In the genomic region with DNA sequence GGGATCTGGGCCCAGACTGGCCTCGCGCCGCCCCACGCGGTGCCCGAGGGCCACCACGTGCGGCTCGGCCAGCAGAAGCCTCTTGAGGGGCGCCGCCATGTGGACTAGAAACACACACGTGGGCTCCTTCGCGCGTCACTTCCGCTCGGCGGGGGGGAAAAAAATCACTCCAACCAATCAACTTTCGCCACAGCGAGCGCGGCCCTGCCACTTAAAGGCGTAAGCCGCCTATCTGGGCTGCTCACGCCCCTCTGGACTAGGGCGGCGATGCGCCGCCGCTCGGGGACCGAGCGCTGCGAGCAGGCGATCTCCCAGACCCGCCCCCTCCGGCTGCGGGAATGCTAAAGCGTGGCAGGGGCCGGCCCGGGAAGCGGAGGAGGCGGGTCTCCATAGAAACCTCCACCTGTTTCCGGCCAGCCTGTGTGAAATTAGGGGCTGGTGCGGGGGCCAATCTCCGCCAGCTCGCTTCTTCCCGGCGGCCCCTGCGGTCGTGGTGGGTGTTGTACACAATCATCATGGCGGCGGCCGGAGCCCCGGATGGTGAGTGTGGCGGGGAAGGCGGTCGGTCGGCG, we compare ENCODE assay signal across 8 mouse cellular contexts. TPM values are rescaled to one million over a fixed set of nuclear protein-coding genes. Genes with fewer than 3 reads are reported as not detected.
A peak's percentile ranks its signal among the peaks of the same experiment; 100 is the strongest.
DNase-seq lines count a peak whose midpoint lies in the region; ATAC-seq and TF ChIP-seq lines count a peak whose summit lies in the region.

A gene (plus strand): TSS at position 231 of the 572 bp plus-strand sequence.
A gene (minus strand): TSS at position 319 of the 572 bp plus-strand sequence.

- TF ChIP-seq POLR2A in lung, adult 2 months (IDR thresholded peaks at IDR 0.05; ENCODE audit: borderline replicate concordance, extremely low read depth, low read depth, low read length) = no peak

- no peaks in the 10 kb centered on the region for H3K27me3 ChIP-seq in forebrain, embryonic 15.5 days

- DNase-seq in ES-CJ7 (ENCODE audit: low read depth, low spot score) = peak; percentile 97
- DNase-seq in cerebellum, adult 11 months = peak; percentile 94
- peak; percentile 90 for DNase-seq in heart, postnatal 25 days (ENCODE audit: low spot score)
- DNase-seq in layer of hippocampus, adult 18-20 months (ENCODE audit: low spot score in 2 of 2) = peak; percentile 98 to 99
- peak; percentile 98 for DNase-seq in lung, adult 2 months
- peak; percentile 83 to 90 for DNase-seq in thymus, adult 18-20 months

- TF ChIP-seq CTCF in lung, adult 2 months (IDR thresholded peaks at IDR 0.05; ENCODE audit: insufficient read depth, low read length) = no peak

- peak within 1 kb of the TSS; percentile 99 for H3K4me3 ChIP-seq in forebrain, embryonic 15.5 days
- peak within 1 kb of the TSS; percentile 74 for H3K4me3 ChIP-seq in lung, adult 2 months (replicated peaks; ENCODE audit: extremely low read depth, low read depth, low read length)

- H3K4me1 ChIP-seq in forebrain, embryonic 15.5 days = peaks cover 32% of the 10 kb centered on the region
- peaks cover 8% of the 10 kb centered on the region for H3K4me1 ChIP-seq in lung, adult 2 months (ENCODE audit: control insufficient read depth, insufficient read depth, low read length)

- peak within 1 kb of the TSS; percentile 96 for H3K9ac ChIP-seq in forebrain, embryonic 15.5 days (replicated peaks)

- peak; percentile 99 for ATAC-seq in forebrain, embryonic 15.5 days (replicated peaks)
- ATAC-seq in neutrophil, adult 5-6 weeks (ENCODE audit: extremely low read depth, insufficient number of reproducible peaks, low FRiP score, poor library complexity, severe bottlenecking) = peak; percentile 91

- intact Hi-C loops in heart, postnatal 25 days (cut with DNase I) = loop anchor here (5.0 kb wide), 1 partner anchor 85 kb away; a partner anchor contains a TSS

- no peaks in the 10 kb centered on the region for H3K9me3 ChIP-seq in forebrain, embryonic 15.5 days

- peak within 1 kb of the TSS; percentile 98 for H3K27ac ChIP-seq in forebrain, embryonic 15.5 days (replicated peaks)

- 0% methylated on average over 60 of the region's 60 CpGs for WGBS in forebrain, embryonic 15.5 days
- under 1% methylated on average over 60 of the region's 60 CpGs for WGBS in lung, adult 2 months

- peak within 1 kb of the TSS; percentile 54 for H3K4me2 ChIP-seq in forebrain, embryonic 15.5 days (replicated peaks)

- peaks cover 32% of the 10 kb centered on the region for H3K36me3 ChIP-seq in forebrain, embryonic 15.5 days

RNA-seq across cellular contexts. Expression of the first gene that starts in this region (rescaled TPM):
- 61.3 and 65.2 TPM in 2 replicates for polyA plus RNA-seq in forebrain, embryonic 15.5 days (2015; fragmentation: Nextera tagmentation; extraction: Ambion mirVana)
- total RNA-seq in heart, postnatal 25 days (2021) = 10 to 100 TPM; 35.0 to 38.6 TPM
- 10 to 100 TPM; 55.0 to 60.1 TPM for total RNA-seq in layer of hippocampus, adult 18-20 months (2021)
- 17.5 and 21.1 TPM in 2 replicates for polyA plus RNA-seq in lung, adult 2 months (2012; rRNA removed)
- total RNA-seq in neutrophil, adult 5-6 weeks (2017) = 24.6 and 24.9 TPM in 2 replicates

RNA-seq across cellular contexts. Expression of the second gene that starts in this region (rescaled TPM):
- polyA plus RNA-seq in forebrain, embryonic 15.5 days (2015; fragmentation: Nextera tagmentation; extraction: Ambion mirVana) = 11.6 and 12.7 TPM in 2 replicates
- total RNA-seq in heart, postnatal 25 days (2021) = 10 to 100 TPM; 11.3 to 12.6 TPM
- 1 to 10 TPM; 9.5 to 9.9 TPM for total RNA-seq in layer of hippocampus, adult 18-20 months (2021)
- 5.1 and 6.0 TPM in 2 replicates for polyA plus RNA-seq in lung, adult 2 months (2012; rRNA removed)
- total RNA-seq in neutrophil, adult 5-6 weeks (2017) = 6.6 and 7.4 TPM in 2 replicates

Comparison
In these comparisons a context has a peak if more than half of its experiments do, and no peak if none do; other contexts are left out.
1. Peak in every context shown above with its lines: DNase-seq, ATAC-seq, H3K4me3 ChIP-seq and H3K27ac ChIP-seq.